Mouse (Mus musculus) heart, embryonic 11.5 days (tissue): ENCODE data around the gene Rin2. TPM values are rescaled to one million over a fixed set of nuclear protein-coding genes. Genes with fewer than 3 reads are reported as not detected.

Source experiments
- ATAC-seq: fragments of 200-750 bp; cut with Nextera tagmentation; replicated peaks from 2 replicates; pipeline ENCODE4 v1.8.0; 2017; ENCODE audit warnings: moderate library complexity; ENCODE audit not compliant: insufficient number of reproducible peaks, low FRiP score, low TSS enrichment
- H3K27ac ChIP-seq: fragments of 300-500 bp; sonication (generic); 2 replicates; pipeline ENCODE4 v1.5.1; 2014; ENCODE audit warnings: mild to moderate bottlenecking, low read depth, low read length
- H3K27me3 ChIP-seq: fragments of 300-500 bp; sonication (generic); 2 replicates; pipeline ENCODE4 v1.6.1; 2014; ENCODE audit warnings: mild to moderate bottlenecking, low read length, mixed read lengths; ENCODE audit not compliant: control insufficient read depth, insufficient read depth
- H3K36me3 ChIP-seq: fragments of 300-500 bp; sonication (generic); 2 replicates; pipeline ENCODE4 v1.6.1; 2014; ENCODE audit warnings: mild to moderate bottlenecking, low read length, moderate library complexity, mixed read lengths; ENCODE audit not compliant: control insufficient read depth, insufficient read depth
- H3K4me1 ChIP-seq: fragments of 300-500 bp; sonication (generic); 2 replicates; pipeline ENCODE4 v1.6.1; 2014; ENCODE audit warnings: low read length; ENCODE audit not compliant: control insufficient read depth, insufficient read depth
- H3K4me2 ChIP-seq: fragments of 300-500 bp; sonication (generic); 2 replicates; pipeline ENCODE4 v1.6.1; 2014; ENCODE audit warnings: mild to moderate bottlenecking, moderate library complexity
- H3K4me3 ChIP-seq: fragments of 300-500 bp; sonication (generic); 2 replicates; pipeline ENCODE4 v1.5.1; 2014; ENCODE audit warnings: low read depth, low read length
- H3K9ac ChIP-seq: fragments of 300-500 bp; sonication (generic); 2 replicates; pipeline ENCODE4 v1.6.1; 2014; ENCODE audit warnings: mild to moderate bottlenecking, low read depth, low read length, moderate library complexity
- H3K9me3 ChIP-seq: fragments of 300-500 bp; sonication (generic); replicated peaks from 2 replicates; pipeline ENCODE4 v1.6.1; 2016; ENCODE audit warnings: low read length; ENCODE audit not compliant: control insufficient read depth
- WGBS: fragments of 180-500 bp; shearing (Covaris S2); extraction: QIAGEN DNeasy Blood & Tissue Kit; methylation state at CpG from one replicate; pipeline ENCODE4 v1.1.7; 2014; ENCODE audit not compliant: insufficient replicate concordance; 5-methylcytosine and 5-hydroxymethylcytosine counted together
- polyA plus RNA-seq: library from polyadenylated mRNA; unstranded; fragments of >200 nt; fragmentation: Nextera tagmentation; extraction: Ambion mirVana; gene quantifications from 2 replicates; pipeline ENCODE4 v1.2.1, GENCODE M21; 2014

Rin2 gene
- polyA plus RNA-seq, 1 experiment from 2014 or later = 16.3 TPM

DNA sequence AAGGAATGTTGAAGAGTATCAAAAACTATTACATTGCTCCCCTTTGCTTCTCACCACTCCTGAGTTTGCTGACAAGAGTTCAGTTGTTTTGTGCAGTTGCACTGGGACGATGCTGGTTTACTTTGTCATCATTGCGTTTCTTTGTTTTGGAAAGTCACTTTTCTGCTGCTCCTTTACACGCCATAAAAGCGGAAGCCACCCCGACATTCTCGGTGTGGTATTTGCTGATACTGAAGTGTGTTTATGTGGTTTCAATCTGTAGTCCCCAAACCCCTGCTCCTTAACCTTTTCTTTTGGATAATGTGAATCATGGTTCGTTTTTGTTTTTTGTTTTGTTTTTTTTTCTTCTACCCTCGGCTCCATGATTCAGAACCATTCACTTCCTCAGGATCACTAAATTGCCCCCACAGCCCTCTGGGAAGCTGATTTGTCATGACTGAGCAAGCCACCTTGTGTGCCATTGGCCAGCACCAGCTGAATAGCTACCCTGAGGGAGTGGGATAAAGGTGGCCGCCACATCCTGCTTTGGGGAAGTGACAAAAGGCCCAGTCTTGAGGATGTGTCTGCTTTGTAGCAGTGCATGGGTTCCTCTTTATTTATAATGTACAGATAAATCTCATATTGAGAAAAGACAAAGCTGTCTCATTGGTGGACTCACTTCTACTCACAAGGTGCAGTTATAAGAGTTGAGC is 55.3 kb downstream of the Rin2 start:
- H3K36me3 ChIP-seq = no peaks in the 10 kb centered on the region
- no peak overlapping the region for H3K4me2 ChIP-seq
- H3K27ac ChIP-seq = no peak overlapping the region
- no peaks in the 10 kb centered on the region for H3K9me3 ChIP-seq
- no peak overlapping the region for H3K9ac ChIP-seq
- no peak for ATAC-seq
- H3K4me1 ChIP-seq = no peaks in the 10 kb centered on the region; the same call in 1 of the 2 replicates
- no peaks in the 10 kb centered on the region for H3K27me3 ChIP-seq
- WGBS = 79% methylated on average over 9 of the region's 9 CpGs
- no peak overlapping the region for H3K4me3 ChIP-seq

DNA sequence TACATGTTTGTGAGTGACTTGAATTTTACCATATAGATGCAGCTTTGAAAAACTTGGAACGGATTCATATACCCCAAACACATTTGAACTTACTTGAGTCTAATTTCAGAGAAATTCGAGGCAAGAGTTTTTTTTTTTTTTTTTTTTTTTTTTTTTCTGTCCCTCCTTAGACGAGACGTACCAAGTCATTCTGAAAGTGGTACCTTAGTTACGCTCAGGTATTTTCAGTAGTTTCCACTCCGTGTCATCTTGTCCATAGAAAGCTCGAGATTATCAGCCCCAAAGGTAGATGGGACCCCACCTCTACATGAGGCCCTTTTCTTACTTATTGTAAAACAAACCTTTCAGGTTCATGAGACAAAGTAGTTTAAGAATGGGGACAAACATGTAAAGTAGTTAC is 55.9 kb downstream of the Rin2 start:
- Histone ChIP-seq H3K9me3 (no peaks in the 10 kb centered on the region), H3K27me3 (no peaks in the 10 kb centered on the region), H3K36me3 (no peaks in the 10 kb centered on the region), H3K27ac (no peak overlapping the region), H3K9ac (no peak overlapping the region), H3K4me3 (no peak overlapping the region), H3K4me2 (no peak overlapping the region), H3K4me1 (no peaks in the 10 kb centered on the region; the same call in 1 of the 2 replicates)
- no peak for ATAC-seq
- 82% methylated on average over 7 of the region's 7 CpGs for WGBS

DNA sequence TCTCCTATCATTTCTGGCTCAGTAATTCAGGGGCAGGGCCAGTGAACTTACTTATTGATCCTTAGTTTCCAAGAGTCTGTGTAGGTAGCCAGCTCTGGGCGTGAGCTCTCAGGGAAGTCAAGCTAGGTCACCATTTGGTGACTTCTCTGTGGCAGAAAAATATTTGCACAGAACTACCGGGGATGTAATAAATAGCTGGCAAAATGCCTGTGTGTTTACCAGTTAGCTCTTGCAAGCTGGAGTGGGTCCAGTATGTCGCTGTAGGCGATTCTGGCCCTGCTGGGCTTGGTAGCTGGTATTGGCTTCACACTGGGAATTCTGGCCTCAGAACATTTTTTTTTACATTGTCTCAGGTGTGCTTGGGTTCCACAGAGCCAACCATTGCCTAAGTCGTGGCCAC is 60.1 kb downstream of the Rin2 start:
- Histone ChIP-seq H3K4me2 (no peak overlapping the region), H3K27ac (no peak overlapping the region), H3K4me3 (no peak overlapping the region), H3K9ac (no peak overlapping the region), H3K27me3 (no peaks in the 10 kb centered on the region), H3K9me3 (no peaks in the 10 kb centered on the region), H3K36me3 (no peaks in the 10 kb centered on the region), H3K4me1 (no peaks in the 10 kb centered on the region)
- 77% methylated on average over 5 of the region's 5 CpGs for WGBS
- no peak for ATAC-seq

DNA sequence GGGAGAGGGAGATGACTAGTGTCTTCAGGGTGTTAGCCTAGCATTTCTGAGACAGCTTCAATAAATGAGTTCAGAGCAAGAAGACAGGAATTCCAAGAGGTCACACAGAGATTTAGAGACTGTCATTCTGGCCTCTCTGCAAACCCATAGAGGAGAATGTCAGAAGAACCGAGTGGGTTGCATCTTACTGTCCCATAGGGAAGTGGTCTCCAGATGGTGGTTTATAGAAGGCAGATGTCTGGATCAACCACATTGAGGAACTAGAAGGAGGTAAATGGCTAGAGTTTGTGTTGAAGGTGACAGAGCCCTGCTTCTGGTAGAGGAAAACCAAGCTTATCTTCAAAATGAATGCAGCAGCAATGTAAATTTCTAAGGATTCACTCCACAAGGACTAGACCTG is 61.5 kb downstream of the Rin2 start:
- Histone ChIP-seq H3K27ac (no peak overlapping the region), H3K4me1 (no peaks in the 10 kb centered on the region), H3K4me2 (no peak overlapping the region), H3K4me3 (no peak overlapping the region), H3K36me3 (no peaks in the 10 kb centered on the region), H3K27me3 (no peaks in the 10 kb centered on the region), H3K9me3 (no peaks in the 10 kb centered on the region), H3K9ac (no peak overlapping the region)
- ATAC-seq = no peak
- WGBS = 78% methylated on average over 1 of the region's 1 CpGs

DNA sequence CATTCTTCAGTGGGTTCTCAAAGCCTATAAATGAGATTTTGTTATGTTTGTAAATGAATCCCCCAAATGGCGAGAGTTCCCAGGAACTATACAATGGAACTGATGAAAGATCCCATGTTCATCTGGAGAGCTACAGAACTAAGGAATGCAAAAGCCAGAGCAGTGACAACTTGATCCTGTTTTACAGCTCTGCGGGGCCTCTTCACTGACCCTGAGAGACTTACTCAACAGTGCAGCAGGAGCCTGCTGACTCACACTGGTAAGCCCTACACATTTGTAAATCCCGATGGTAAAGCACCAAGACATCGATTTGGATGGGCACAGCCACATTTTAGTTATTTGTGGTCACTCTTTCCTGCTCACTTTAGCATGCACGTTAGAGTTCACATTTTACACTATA is 62.2 kb downstream of the Rin2 start:
- Histone ChIP-seq H3K36me3 (no peaks in the 10 kb centered on the region), H3K4me3 (no peak overlapping the region), H3K9ac (no peak overlapping the region), H3K27ac (no peak overlapping the region), H3K4me2 (no peak overlapping the region), H3K9me3 (no peaks in the 10 kb centered on the region), H3K4me1 (no peaks in the 10 kb centered on the region), H3K27me3 (no peaks in the 10 kb centered on the region)
- WGBS = 30% methylated on average over 5 of the region's 5 CpGs
- no peak for ATAC-seq

DNA sequence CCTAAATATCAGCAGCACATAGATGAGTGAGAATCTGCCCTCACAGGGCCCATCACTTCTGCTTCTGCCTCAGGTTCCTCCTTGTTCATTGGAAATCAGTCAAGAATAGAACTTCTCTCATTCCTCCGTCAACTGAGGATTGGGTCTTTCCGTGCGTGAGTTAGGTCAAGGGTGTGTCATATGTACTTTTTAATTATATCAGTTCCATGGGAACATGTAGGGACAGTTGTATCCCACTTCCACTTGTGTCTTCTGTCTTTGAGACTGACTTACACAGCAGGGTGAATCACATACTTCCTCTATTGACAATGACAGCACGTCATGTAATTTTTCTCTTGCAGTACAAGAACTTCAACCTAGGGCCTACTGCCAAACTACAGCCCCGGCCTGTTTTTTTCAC is 65.7 kb downstream of the Rin2 start:
- Histone ChIP-seq H3K9ac (no peak overlapping the region), H3K4me2 (no peak overlapping the region), H3K4me1 (no peaks in the 10 kb centered on the region), H3K9me3 (no peaks in the 10 kb centered on the region), H3K27me3 (no peaks in the 10 kb centered on the region), H3K36me3 (no peaks in the 10 kb centered on the region), H3K4me3 (no peak overlapping the region), H3K27ac (no peak overlapping the region)
- ATAC-seq = no peak
- 86% methylated on average over 5 of the region's 5 CpGs for WGBS

DNA sequence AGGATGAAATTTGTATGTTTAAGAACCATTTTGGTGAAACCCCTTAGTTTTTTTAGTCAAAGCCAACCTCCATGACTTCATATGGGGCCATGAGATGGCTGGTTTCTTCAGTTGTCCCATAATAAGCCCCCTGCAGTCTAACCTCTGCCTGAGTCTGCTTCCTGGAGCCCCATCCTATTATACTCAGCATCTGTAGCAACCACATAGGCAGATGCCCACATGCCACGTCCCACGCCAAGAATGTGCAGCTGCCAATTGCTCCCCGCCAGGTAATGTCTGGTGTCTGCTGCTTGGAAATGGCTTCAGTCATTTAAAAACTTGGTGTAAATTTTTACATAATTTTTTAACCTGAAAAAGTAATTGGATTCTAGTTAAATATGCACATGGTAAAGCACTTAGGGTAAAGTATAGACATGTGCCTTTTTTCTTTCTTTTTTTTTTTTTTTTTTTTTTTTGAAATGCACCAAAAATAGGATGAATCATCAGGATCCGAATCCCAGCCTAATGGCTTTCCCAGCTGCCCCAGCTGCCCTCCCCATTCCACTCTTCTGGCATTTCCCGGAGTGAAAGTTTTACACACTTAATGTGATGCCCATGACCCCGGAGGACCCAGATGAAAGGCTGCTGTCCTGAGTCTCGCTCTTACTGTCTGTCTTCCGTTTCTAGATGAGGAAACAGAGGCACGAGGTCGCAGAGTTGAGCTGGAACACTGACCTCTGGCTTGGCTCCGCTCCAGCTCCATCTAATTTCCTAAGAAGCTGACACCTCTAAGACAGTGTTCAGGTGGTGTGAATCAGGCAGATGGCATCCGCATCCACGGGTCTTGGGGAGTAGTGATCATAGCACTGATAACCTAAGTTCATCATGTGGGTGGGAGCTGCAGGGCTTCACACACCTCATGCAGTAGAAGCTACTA is 68.0 kb downstream of the Rin2 start:
- Histone ChIP-seq H3K27me3 (no peaks in the 10 kb centered on the region), H3K9ac (no peak overlapping the region), H3K4me3 (no peak overlapping the region), H3K4me2 (no peak overlapping the region), H3K4me1 (no peaks in the 10 kb centered on the region), H3K9me3 (no peaks in the 10 kb centered on the region), H3K27ac (no peak overlapping the region), H3K36me3 (no peaks in the 10 kb centered on the region)
- 71% methylated on average over 13 of the region's 13 CpGs for WGBS
- ATAC-seq = no peak

DNA sequence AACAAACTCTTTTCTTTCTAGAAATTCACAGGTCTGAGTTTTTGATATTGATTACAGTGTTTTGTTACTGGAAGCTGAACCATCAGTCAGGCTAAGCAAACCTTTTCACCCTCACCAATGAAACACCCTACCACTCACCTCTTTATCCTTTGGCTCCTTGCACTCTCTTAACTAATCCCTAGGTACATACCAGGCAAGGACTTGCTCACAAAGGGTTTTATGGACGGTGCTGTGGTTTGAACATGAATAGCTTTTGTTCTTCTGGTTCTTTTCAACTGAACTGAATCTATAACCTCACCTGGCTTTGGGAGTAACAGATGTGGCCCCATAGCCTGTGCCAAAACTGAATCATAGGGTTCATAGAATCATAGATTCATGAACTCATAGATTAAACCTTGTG is 71.4 kb downstream of the Rin2 start:
- Histone ChIP-seq H3K9ac (no peak overlapping the region), H3K36me3 (no peaks in the 10 kb centered on the region), H3K4me3 (no peak overlapping the region), H3K27me3 (no peaks in the 10 kb centered on the region), H3K27ac (no peak overlapping the region), H3K4me2 (no peak overlapping the region), H3K4me1 (no peaks in the 10 kb centered on the region; the same call in 1 of the 2 replicates), H3K9me3 (no peaks in the 10 kb centered on the region)
- 71% methylated on average over 1 of the region's 1 CpGs for WGBS
- no peak for ATAC-seq
